ENCODE assay signal across 9 mouse cellular contexts in the genomic region with DNA sequence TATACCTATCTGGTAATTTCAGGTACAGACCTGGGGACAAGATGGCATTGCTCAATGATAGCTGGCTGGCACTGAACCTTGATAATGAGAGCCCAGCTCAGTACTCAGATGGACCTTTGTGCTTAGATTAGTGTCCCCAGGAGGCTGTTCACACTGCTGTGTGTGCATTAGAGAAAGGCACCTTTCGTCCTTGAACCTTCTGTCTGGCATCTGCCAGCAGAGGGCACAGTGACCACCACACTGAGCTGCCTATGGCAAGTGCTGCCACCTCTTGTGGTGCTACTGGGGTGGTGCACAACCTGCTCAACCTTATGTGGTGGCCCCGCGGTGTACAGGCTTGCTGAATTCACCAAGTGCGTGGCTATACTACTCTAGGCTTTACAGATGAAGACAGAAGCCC. TPM values are rescaled to one million over a fixed set of nuclear protein-coding genes. Genes with fewer than 3 reads are reported as not detected.
DNase-seq lines count a peak whose midpoint lies in the region; ATAC-seq lines count a peak whose summit lies in the region.
"Had no signal": no experiment of that assay in that cellular context is flagged by ENCODE, and none has a peak within 500 bp of the region (broad histone marks: within the 10 kb centered on the region; RNA-seq: fewer than 3 reads in every experiment).

No protein-coding gene starts in this region.

- peaks cover 53% of the 10 kb centered on the region for H3K36me3 ChIP-seq in midbrain, embryonic 15.5 days (replicated peaks)
- peaks cover 45% of the 10 kb centered on the region for H3K36me3 ChIP-seq in midbrain, embryonic 16.5 days (ENCODE audit: control insufficient read depth, insufficient read depth, low read length)
- H3K36me3 ChIP-seq in hindbrain, embryonic 10.5 days = peaks cover 91% of the 10 kb centered on the region

- H3K9ac ChIP-seq in midbrain, embryonic 15.5 days = no peak overlapping the region
- H3K9ac ChIP-seq in midbrain, embryonic 16.5 days (ENCODE audit: low read depth, low read length) = no peak overlapping the region

- H3K4me1 ChIP-seq in midbrain, embryonic 15.5 days = no peaks in the 10 kb centered on the region
- no peaks in the 10 kb centered on the region for H3K4me1 ChIP-seq in midbrain, embryonic 16.5 days (ENCODE audit: control insufficient read depth, insufficient read depth, low read length)
- no peaks in the 10 kb centered on the region for H3K4me1 ChIP-seq in hindbrain, embryonic 10.5 days (replicated peaks)

- ATAC-seq in midbrain, embryonic 15.5 days (replicated peaks) = peak; percentile 25; the same call in 1 of the 2 replicates
- no peak for ATAC-seq in midbrain, embryonic 16.5 days

- H3K27ac ChIP-seq in midbrain, embryonic 15.5 days = no peak overlapping the region
- no peak overlapping the region for H3K27ac ChIP-seq in midbrain, embryonic 16.5 days (ENCODE audit: low read length)
- H3K27ac ChIP-seq in hindbrain, embryonic 10.5 days = no peak overlapping the region
- H3K27ac ChIP-seq: macrophage had no signal

- no peak overlapping the region for H3K4me2 ChIP-seq in midbrain, embryonic 15.5 days
- H3K4me2 ChIP-seq in midbrain, embryonic 16.5 days (ENCODE audit: low read length) = no peak overlapping the region

- 86% methylated on average over 4 of the region's 4 CpGs for WGBS in midbrain, embryonic 15.5 days
- 87% methylated on average over 4 of the region's 4 CpGs for WGBS in midbrain, embryonic 16.5 days
- WGBS in hindbrain, embryonic 10.5 days = 84% methylated on average over 4 of the region's 4 CpGs

- no peaks in the 10 kb centered on the region for H3K27me3 ChIP-seq in midbrain, embryonic 15.5 days (replicated peaks)
- no peaks in the 10 kb centered on the region for H3K27me3 ChIP-seq in midbrain, embryonic 16.5 days (ENCODE audit: control insufficient read depth, insufficient read depth, low read depth, low read length)
- H3K27me3 ChIP-seq in hindbrain, embryonic 10.5 days (ENCODE audit: insufficient read depth, poor library complexity, severe bottlenecking) = no peaks in the 10 kb centered on the region

- no peak overlapping the region for H3K4me3 ChIP-seq in midbrain, embryonic 15.5 days
- H3K4me3 ChIP-seq in midbrain, embryonic 16.5 days (ENCODE audit: low read depth, low read length) = no peak overlapping the region
- no peak overlapping the region for H3K4me3 ChIP-seq in hindbrain, embryonic 10.5 days

- no peaks in the 10 kb centered on the region for H3K9me3 ChIP-seq in midbrain, embryonic 15.5 days
- H3K9me3 ChIP-seq in midbrain, embryonic 16.5 days (replicated peaks; ENCODE audit: control insufficient read depth, low read length, poor library complexity, severe bottlenecking) = no peaks in the 10 kb centered on the region
- 0 out of 2 replicates have a peak, but pooled peaks cover 4% of the 10 kb centered on the region for H3K9me3 ChIP-seq in hindbrain, embryonic 10.5 days

- DNase-seq in adrenal gland, postnatal 14 days = peak; percentile 48
- DNase-seq in adrenal gland, adult 18-20 months (ENCODE audit: low spot score in 2 of 2) = no peak
- DNase-seq in kidney, postnatal 36 days = peak; percentile 61 to 70
- peak; percentile 58 to 63 for DNase-seq in thymus, postnatal 36 days
- DNase-seq in frontal cortex, postnatal 10 days (ENCODE audit: low spot score in 2 of 2) = no peak
- DNase-seq in hindbrain, embryonic 10.5 days (ENCODE audit: low spot score) = no peak

RNA-seq across cellular contexts. Expression of gene Ccdc8, which starts 14.8 kb away (rescaled TPM):
- 18.4 and 20.9 TPM in 2 replicates for total RNA-seq in adrenal gland, postnatal 14 days (2021)
- 10 to 100 TPM; 18.3 TPM for total RNA-seq in adrenal gland, adult 18-20 months (2021)
- polyA plus RNA-seq in midbrain, embryonic 15.5 days (2015; fragmentation: Nextera tagmentation; extraction: Ambion mirVana) = 6.4 and 6.8 TPM in 2 replicates
- 6.4 and 6.9 TPM in 2 replicates for polyA plus RNA-seq in midbrain, embryonic 16.5 days (2015; fragmentation: Nextera tagmentation; extraction: Ambion mirVana)
- 7.3 and 13.5 TPM in 2 replicates for polyA plus RNA-seq in hindbrain, embryonic 10.5 days (2016; fragmentation: Nextera tagmentation; extraction: Ambion mirVana)

RNA-seq across cellular contexts. Expression of gene Ppp5c, which starts 20.4 kb away (rescaled TPM):
- 90.9 and 93.2 TPM in 2 replicates for total RNA-seq in adrenal gland, postnatal 14 days (2021)
- total RNA-seq in adrenal gland, adult 18-20 months (2021) = 10 to 100 TPM; 88.9 to 95.2 TPM
- 124 and 127 TPM in 2 replicates for polyA plus RNA-seq in midbrain, embryonic 15.5 days (2015; fragmentation: Nextera tagmentation; extraction: Ambion mirVana)
- 118 and 127 TPM in 2 replicates for polyA plus RNA-seq in midbrain, embryonic 16.5 days (2015; fragmentation: Nextera tagmentation; extraction: Ambion mirVana)
- polyA plus RNA-seq in hindbrain, embryonic 10.5 days (2016; fragmentation: Nextera tagmentation; extraction: Ambion mirVana) = 126 and 136 TPM in 2 replicates

RNA-seq across cellular contexts. Expression of gene Gm42372, which starts 24.4 kb away (rescaled TPM):
- 1.3 and 1.6 TPM in 2 replicates for total RNA-seq in adrenal gland, postnatal 14 days (2021)
- total RNA-seq in adrenal gland, adult 18-20 months (2021) = 1 to 10 TPM; 1.6 to 2.0 TPM
- polyA plus RNA-seq in midbrain, embryonic 15.5 days (2015; fragmentation: Nextera tagmentation; extraction: Ambion mirVana) = 6.8 and 7.1 TPM in 2 replicates
- 7.2 and 7.3 TPM in 2 replicates for polyA plus RNA-seq in midbrain, embryonic 16.5 days (2015; fragmentation: Nextera tagmentation; extraction: Ambion mirVana)
- 0.91 and 0.93 TPM in 2 replicates for polyA plus RNA-seq in hindbrain, embryonic 10.5 days (2016; fragmentation: Nextera tagmentation; extraction: Ambion mirVana)
- polyA plus RNA-seq: macrophage had no signal

RNA-seq across cellular contexts. Expression of gene Pnmal1, which starts 47.8 kb away (rescaled TPM):
- 4.6 and 5.6 TPM in 2 replicates for total RNA-seq in adrenal gland, postnatal 14 days (2021)
- total RNA-seq in adrenal gland, adult 18-20 months (2021) = 1 to 10 TPM; 3.5 to 4.0 TPM
- polyA plus RNA-seq in midbrain, embryonic 15.5 days (2015; fragmentation: Nextera tagmentation; extraction: Ambion mirVana) = 74.5 and 76.1 TPM in 2 replicates
- 83.1 and 89.5 TPM in 2 replicates for polyA plus RNA-seq in midbrain, embryonic 16.5 days (2015; fragmentation: Nextera tagmentation; extraction: Ambion mirVana)
- 5.8 and 12.7 TPM in 2 replicates for polyA plus RNA-seq in hindbrain, embryonic 10.5 days (2016; fragmentation: Nextera tagmentation; extraction: Ambion mirVana)
- polyA plus RNA-seq: macrophage had no signal

RNA-seq across cellular contexts. Expression of gene Hif3a, which starts 54.9 kb away (rescaled TPM):
- total RNA-seq in adrenal gland, postnatal 14 days (2021) = 5.3 and 7.8 TPM in 2 replicates
- total RNA-seq in adrenal gland, adult 18-20 months (2021) = 1 to 10 TPM; 3.4 to 4.3 TPM
- 4.7 and 5.2 TPM in 2 replicates for polyA plus RNA-seq in midbrain, embryonic 15.5 days (2015; fragmentation: Nextera tagmentation; extraction: Ambion mirVana)
- polyA plus RNA-seq in midbrain, embryonic 16.5 days (2015; fragmentation: Nextera tagmentation; extraction: Ambion mirVana) = 4.0 and 5.7 TPM in 2 replicates
- 4.8 and 5.6 TPM in 2 replicates for polyA plus RNA-seq in hindbrain, embryonic 10.5 days (2016; fragmentation: Nextera tagmentation; extraction: Ambion mirVana)
- polyA plus RNA-seq: macrophage had no signal

Comparison
In these comparisons a context has a peak if more than half of its experiments do, and no peak if none do; other contexts are left out.
1. DNase-seq: peak in adrenal gland, postnatal 14 days (single experiment), kidney, postnatal 36 days (2 of 2) and thymus, postnatal 36 days (2 of 2); none in adrenal gland, adult 18-20 months (0 of 2), frontal cortex, postnatal 10 days (0 of 2) and hindbrain, embryonic 10.5 days (single experiment).